Mouse (Mus musculus) MEL (cell line): Measurements from ENCODE around the gene Btbd6. TPM values are rescaled to one million over a fixed set of nuclear protein-coding genes. Genes with fewer than 3 reads are reported as not detected.

Experiments used
- DNase-seq: peaks from one replicate; pipeline ENCODE4 v3.0.0; 2011; ENCODE audit warnings: low read depth, low spot score
- H3K27ac ChIP-seq: 2 replicates; pipeline ENCODE4 v1.5.1; 2012; ENCODE audit warnings: low read depth, mild to moderate bottlenecking, control low read depth, low read length, moderate library complexity; ENCODE audit not compliant: control insufficient read depth
- H3K27me3 ChIP-seq, 2 experiments: fragments of 150-350 bp in 1 of 2; sonication (generic) in 1 of 2; 2 replicates each; pipeline ENCODE4 v1.6.1; 2012; ENCODE audit warnings: low read length in 2 of 2, mild to moderate bottlenecking in 2 of 2, improper control_type of control experiment in 1 of 2, moderate library complexity in 1 of 2; ENCODE audit not compliant: insufficient read depth in 2 of 2, control insufficient read depth in 1 of 2
- H3K36me3 ChIP-seq, 2 experiments: 2 replicates each; pipeline ENCODE4 v1.6.1; 2012 to 2014; ENCODE audit warnings: low read length in 2 of 2, improper control_type of control experiment in 1 of 2, inconsistent platforms in 1 of 2, mild to moderate bottlenecking in 1 of 2; ENCODE audit not compliant: insufficient read depth in 2 of 2, control insufficient read depth in 1 of 2
- H3K4me1 ChIP-seq, 2 experiments: fragments of 150-350 bp in 1 of 2; sonication (generic) in 1 of 2; 2 replicates each; pipeline ENCODE4 v1.6.1; 2012; ENCODE audit warnings: low read length in 2 of 2, improper control_type of control experiment in 1 of 2, mild to moderate bottlenecking in 1 of 2; ENCODE audit not compliant: insufficient read depth in 2 of 2, control insufficient read depth in 1 of 2
- H3K4me3 ChIP-seq, 2 experiments: fragments of 150-350 bp in 1 of 2; sonication (generic) in 1 of 2; 2 replicates each; pipeline ENCODE4 v1.5.1; 2012; ENCODE audit warnings: low read depth in 2 of 2, low read length in 2 of 2, mild to moderate bottlenecking in 2 of 2, moderate library complexity in 2 of 2, control low read depth in 1 of 2, improper control_type of control experiment in 1 of 2; ENCODE audit not compliant: control insufficient read depth in 1 of 2, insufficient read depth in 1 of 2
- H3K79me2 ChIP-seq: 2 replicates; pipeline ENCODE4 v1.6.1; 2012; ENCODE audit warnings: mild to moderate bottlenecking, low read length, moderate library complexity; ENCODE audit not compliant: control insufficient read depth, poor library complexity, insufficient read depth
- H3K9ac ChIP-seq: 2 replicates; pipeline ENCODE4 v1.6.1; 2012; ENCODE audit warnings: low read depth, mild to moderate bottlenecking, control low read depth, low read length, moderate library complexity; ENCODE audit not compliant: control insufficient read depth, poor library complexity, severe bottlenecking
- H3K9me3 ChIP-seq: fragments of 150-350 bp; sonication (generic); replicated peaks from 2 replicates; pipeline ENCODE4 v1.6.1; 2012; ENCODE audit warnings: mild to moderate bottlenecking, low read length, improper control_type of control experiment, moderate library complexity; ENCODE audit not compliant: insufficient read depth
- BHLHE40 ChIP-seq: IDR thresholded peaks from 2 replicates; pipeline ENCODE4 v1.6.1; 2012; ENCODE audit warnings: low read depth, mild to moderate bottlenecking, inconsistent platforms, low read length, improper control_type of control experiment, borderline replicate concordance
- E2F4 ChIP-seq: IDR thresholded peaks from 2 replicates; pipeline ENCODE4 v1.6.1; 2011; ENCODE audit warnings: low read depth, low read length, improper control_type of control experiment, borderline replicate concordance
- ELF1 ChIP-seq: IDR thresholded peaks from 2 replicates; pipeline ENCODE4 v1.6.1; 2014; ENCODE audit warnings: low read depth, mild to moderate bottlenecking, inconsistent platforms, low read length, improper control_type of control experiment, moderate library complexity
- GABPA ChIP-seq: IDR thresholded peaks from 2 replicates; pipeline ENCODE4 v1.6.1; 2012; ENCODE audit warnings: low read depth, mild to moderate bottlenecking, inconsistent platforms, low read length, improper control_type of control experiment, moderate library complexity
- HCFC1 ChIP-seq: IDR thresholded peaks from 2 replicates; pipeline ENCODE4 v1.6.1; 2012; ENCODE audit warnings: low read depth, mild to moderate bottlenecking, inconsistent platforms, low read length, improper control_type of control experiment, moderate library complexity
- JUND ChIP-seq: IDR thresholded peaks from 2 replicates; pipeline ENCODE4 v1.6.1; 2011; ENCODE audit warnings: low read depth, mild to moderate bottlenecking, improper control_type of control experiment, low read length
- KAT2A ChIP-seq: conservative IDR thresholded peaks from 2 replicates; pipeline ENCODE4 v1.6.1; 2012; ENCODE audit warnings: low read depth, low read length, improper control_type of control experiment, inconsistent platforms
- MAFK ChIP-seq: IDR thresholded peaks from 2 replicates; pipeline ENCODE4 v1.6.1; 2011; ENCODE audit warnings: low read depth, mild to moderate bottlenecking, low read length, improper control_type of control experiment, borderline replicate concordance
- MYC ChIP-seq: IDR thresholded peaks from 2 replicates; pipeline ENCODE4 v1.6.1; 2011; ENCODE audit warnings: low read depth, mild to moderate bottlenecking, low read length, improper control_type of control experiment, moderate library complexity
- TAL1 ChIP-seq: IDR thresholded peaks from 2 replicates; pipeline ENCODE4 v1.6.1; 2012; ENCODE audit warnings: mild to moderate bottlenecking, inconsistent platforms, low read length, moderate library complexity, mixed read lengths
- TBP ChIP-seq: IDR thresholded peaks from 2 replicates; pipeline ENCODE4 v1.8.0; 2011; ENCODE audit warnings: low read depth, low read length, improper control_type of control experiment
- UBTF ChIP-seq: IDR thresholded peaks from 2 replicates; pipeline ENCODE4 v1.6.1; 2012; ENCODE audit warnings: low read depth, mild to moderate bottlenecking, inconsistent platforms, low read length, improper control_type of control experiment, moderate library complexity, borderline replicate concordance; ENCODE audit not compliant: insufficient read depth
- USF1 ChIP-seq: IDR thresholded peaks from 2 replicates; pipeline ENCODE4 v1.6.1; 2014; ENCODE audit warnings: low read depth, mild to moderate bottlenecking, inconsistent platforms, low read length, improper control_type of control experiment, moderate library complexity
- USF2 ChIP-seq, 2 experiments: IDR thresholded peaks; 2 replicates each; pipeline ENCODE4 v1.6.1; 2011 to 2012; ENCODE audit warnings: improper control_type of control experiment in 2 of 2, low read length in 2 of 2, borderline replicate concordance in 1 of 2, inconsistent platforms in 1 of 2, low read depth in 1 of 2, mild to moderate bottlenecking in 1 of 2; ENCODE audit not compliant: insufficient read depth in 1 of 2
- ZC3H11A ChIP-seq: IDR thresholded peaks from 2 replicates; pipeline ENCODE4 v1.6.1; 2012; ENCODE audit warnings: low read depth, mild to moderate bottlenecking, inconsistent platforms, low read length, improper control_type of control experiment
- ZKSCAN1 ChIP-seq: IDR thresholded peaks from 2 replicates; pipeline ENCODE4 v1.6.1; 2012; ENCODE audit warnings: low read depth, mild to moderate bottlenecking, inconsistent platforms, low read length, improper control_type of control experiment, moderate library complexity
- ZMIZ1 ChIP-seq: IDR thresholded peaks from 2 replicates; pipeline ENCODE4 v1.6.1; 2012; ENCODE audit warnings: low read depth, mild to moderate bottlenecking, inconsistent platforms, low read length, improper control_type of control experiment, moderate library complexity
- ZNF384 ChIP-seq: IDR thresholded peaks from 2 replicates; pipeline ENCODE4 v1.6.1; 2012; ENCODE audit warnings: low read depth, mild to moderate bottlenecking, inconsistent platforms, low read length, improper control_type of control experiment
- polyA plus RNA-seq, 2 experiments: library from polyadenylated mRNA; stranded (reverse) in 1 of 2; unstranded in 1 of 2; fragments of >175 nt in 1 of 2; fragments of >200 nt in 1 of 2; gene quantifications; 2 replicates each; pipeline versions ENCODE4 v1.2.1 to v1.2.4; 2012; ENCODE audit warnings: low replicate concordance in 2 of 2, low read depth in 1 of 2; ENCODE audit not compliant: insufficient read length in 2 of 2, insufficient read depth in 1 of 2, missing spikeins in 1 of 2
- total RNA-seq: library from RNA; depleted of rRNA; stranded (reverse); fragments of 300-350 nt; gene quantifications from 2 replicates; pipeline ENCODE4 v1.2.3, GENCODE M21; 2012

Gene Btbd6
- total and polyA plus RNA-seq, 3 experiments: 1.8 to 3.0 TPM; not detected in 1

- TF ChIP-seq HCFC1 (peak; percentile 75; the same call in 1 of the 2 replicates), ZNF384 (peak; percentile 69), ZC3H11A (no peak), GABPA (no peak; the same call in 1 of the 2 replicates)
Measured at GRCm38 (mm10) chr12:112950040-112950760, 26.1 kb upstream of the Btbd6 start (continued).

GRCm38 (mm10) chr12:112950761-112951129, 25.5 kb upstream of the Btbd6 start:
- H3K27ac ChIP-seq: no peak overlapping the region
- peaks cover 14 to 30% of the 10 kb centered on the region in 2 experiments for H3K4me1 ChIP-seq
- H3K79me2 ChIP-seq: no peaks in the 10 kb centered on the region; the same call in 1 of the 2 replicates
- peaks cover 0 to 18% of the 10 kb centered on the region in 2 experiments; a peak in 2 of 4 replicates for H3K36me3 ChIP-seq
- no peak for TF ChIP-seq ZC3H11A
- TF ChIP-seq ZKSCAN1: 0 out of 2 replicates have a peak, but pooled peaks have one; percentile 39
- 0 out of 2 replicates have a peak, but pooled peaks have one; percentile 5 for TF ChIP-seq ZMIZ1
- 0 out of 2 replicates have a peak, but pooled peaks have one; percentile 14 for TF ChIP-seq TBP
- TF ChIP-seq E2F4: 0 out of 2 replicates have a peak, but pooled peaks have one; percentile 3
- 0 out of 2 replicates have a peak, but pooled peaks have one; percentile 15 for TF ChIP-seq GABPA
- no peak for TF ChIP-seq TAL1
- no peak for TF ChIP-seq UBTF
- TF ChIP-seq MAFK: no peak
- no peak for TF ChIP-seq JUND
- TF ChIP-seq KAT2A: no peak
- H3K27me3 ChIP-seq: no peaks in the 10 kb centered on the region
- DNase-seq: no peak
- no peaks in the 10 kb centered on the region for H3K9me3 ChIP-seq
- H3K9ac ChIP-seq: peak overlapping the region; percentile 54
- peak overlapping the region; percentile 57 to 73 for H3K4me3 ChIP-seq

- H3K9me3 ChIP-seq: no peaks in the 10 kb centered on the region
- H3K9ac ChIP-seq: peak overlapping the region; percentile 54
- peak; percentile 55 for DNase-seq
- no peak overlapping the region for H3K27ac ChIP-seq
- H3K27me3 ChIP-seq: no peaks in the 10 kb centered on the region
- H3K4me3 ChIP-seq: peak overlapping the region in 1 of 2 experiments; percentile 57; a peak in 1 of 4 replicates
- peak; percentile 92 for TF ChIP-seq ZNF384
- TF ChIP-seq USF2 (IDR thresholded peaks at IDR 0.05; ENCODE audit: borderline replicate concordance in 1 of 2, insufficient read depth in 1 of 2, low read depth in 1 of 2, low read length in 2 of 2): no peak
- no peak for TF ChIP-seq BHLHE40
- no peak for TF ChIP-seq ELF1
- TF ChIP-seq ZKSCAN1: 0 out of 2 replicates have a peak, but pooled peaks have one; percentile 12
- TF ChIP-seq MYC: no peak
- TF ChIP-seq USF1: no peak
- TF ChIP-seq, all 39 proteins: peak for 2
- Histone ChIP-seq H3K4me1 (peaks cover 14 to 30% of the 10 kb centered on the region in 2 experiments), H3K79me2 (no peaks in the 10 kb centered on the region; the same call in 1 of the 2 replicates), H3K36me3 (peaks cover 0 to 18% of the 10 kb centered on the region in 2 experiments; a peak in 2 of 4 replicates)
Measured at GRCm38 (mm10) chr12:112951150-112951842, 25.0 kb upstream of the Btbd6 start.
